Mouse (Mus musculus) kidney, adult 2 months (tissue): ENCODE measurements around the gene 4930583I09Rik. TPM values are rescaled to one million over a fixed set of nuclear protein-coding genes. Genes with fewer than 3 reads are reported as not detected.

Experiments used
- DNase-seq: peaks from one replicate; pipeline ENCODE4 v3.0.0; 2021
- H3K27ac ChIP-seq: fragments of 200-500 bp; 2 replicates; pipeline ENCODE4 v1.5.1; 2012; ENCODE audit warnings: low read depth, low read length, control low read depth, inconsistent platforms; ENCODE audit not compliant: insufficient read depth
- H3K27me3 ChIP-seq: fragments of 200-500 bp; replicated peaks from 2 replicates; pipeline ENCODE4 v1.6.1; 2012; ENCODE audit warnings: mild to moderate bottlenecking, moderate library complexity, low read length, inconsistent platforms; ENCODE audit not compliant: control insufficient read depth, insufficient read depth
- H3K36me3 ChIP-seq: fragments of 200-500 bp; 2 replicates; pipeline ENCODE4 v1.6.1; 2012; ENCODE audit warnings: mild to moderate bottlenecking, moderate library complexity, low read length, inconsistent platforms; ENCODE audit not compliant: control insufficient read depth, insufficient read depth
- H3K4me1 ChIP-seq: fragments of 200-500 bp; 2 replicates; pipeline ENCODE4 v1.6.1; 2011; ENCODE audit warnings: low read length; ENCODE audit not compliant: control insufficient read depth, insufficient read depth
- H3K4me3 ChIP-seq: fragments of 200-500 bp; 2 replicates; pipeline ENCODE4 v1.5.1; 2011; ENCODE audit warnings: mild to moderate bottlenecking, low read depth, low read length, control low read depth; ENCODE audit not compliant: insufficient read depth
- CTCF ChIP-seq: fragments of 200-500 bp; conservative IDR thresholded peaks from 2 replicates; pipeline ENCODE4 v1.5.1; 2011; ENCODE audit warnings: low read depth, mild to moderate bottlenecking, control low read depth, low read length, moderate library complexity, mixed read lengths; ENCODE audit not compliant: insufficient read depth, insufficient read length
- POLR2A ChIP-seq: fragments of 200-500 bp; IDR thresholded peaks from one replicate; pipeline ENCODE4 v1.6.1; 2011; ENCODE audit warnings: low read depth, low read length, control low read depth
- WGBS: fragments of 180-500 bp; shearing (Covaris S2); methylation state at CpG from one replicate; pipeline ENCODE4 v1.1.7; 2018; 5-methylcytosine and 5-hydroxymethylcytosine counted together
- polyA plus RNA-seq: library from polyadenylated mRNA; depleted of rRNA; stranded (reverse); fragments of >200 nt; gene quantifications from 2 replicates; pipeline ENCODE4 v1.2.3, GENCODE M21; 2012; rRNA removed

Gene 4930583I09Rik
- polyA plus RNA-seq, 1 experiment, result not detected

- TF ChIP-seq POLR2A, result no peak
- no peak for TF ChIP-seq CTCF
- H3K4me1 ChIP-seq, result no peaks in the 10 kb centered on the region
- H3K27me3 ChIP-seq, result no peaks in the 10 kb centered on the region
- H3K4me3 ChIP-seq, result no peak overlapping the region
- 72% methylated on average over 7 of the region's 7 CpGs for WGBS
- no peak overlapping the region for H3K27ac ChIP-seq
- H3K36me3 ChIP-seq, result no peaks in the 10 kb centered on the region
- DNase-seq, result no peak
These were observed 33.0 kb downstream of the 4930583I09Rik start for GRCm38 (mm10) chr17:64802956-64803275.

- 41% methylated on average over 11 of the region's 11 CpGs for WGBS
- no peak for DNase-seq
- Histone ChIP-seq H3K4me1 (no peaks in the 10 kb centered on the region), H3K4me3 (no peak overlapping the region), H3K27me3 (no peaks in the 10 kb centered on the region), H3K36me3 (no peaks in the 10 kb centered on the region), H3K27ac (no peak overlapping the region)
- no peak for TF ChIP-seq POLR2A
- TF ChIP-seq CTCF, result no peak
These were observed 33.5 kb downstream of the 4930583I09Rik start for GRCm38 (mm10) chr17:64802168-64802955.

- H3K36me3 ChIP-seq, result no peaks in the 10 kb centered on the region
- no peak for DNase-seq
- H3K4me1 ChIP-seq, result no peaks in the 10 kb centered on the region
- no peak overlapping the region for H3K4me3 ChIP-seq
- H3K27ac ChIP-seq, result no peak overlapping the region
- 79% methylated on average over 5 of the region's 5 CpGs for WGBS
- TF ChIP-seq POLR2A, result no peak
- no peak for TF ChIP-seq CTCF
- no peaks in the 10 kb centered on the region for H3K27me3 ChIP-seq
These were observed 43.2 kb downstream of the 4930583I09Rik start for GRCm38 (mm10) chr17:64792623-64793022.

GRCm38 (mm10) chr17:64792076-64792475 is 43.8 kb downstream of the 4930583I09Rik start:
- 95% methylated on average over 3 of the region's 3 CpGs for WGBS
- DNase-seq, result no peak
- Histone ChIP-seq H3K4me1 (no peaks in the 10 kb centered on the region), H3K36me3 (no peaks in the 10 kb centered on the region), H3K27ac (no peak overlapping the region), H3K27me3 (no peaks in the 10 kb centered on the region), H3K4me3 (no peak overlapping the region)
- TF ChIP-seq POLR2A, result no peak
- TF ChIP-seq CTCF, result no peak

- TF ChIP-seq POLR2A (no peak), CTCF (no peak)
- WGBS, result 70% methylated on average over 3 of the region's 3 CpGs
- Histone ChIP-seq H3K4me3 (no peak overlapping the region), H3K27ac (no peak overlapping the region), H3K4me1 (no peaks in the 10 kb centered on the region), H3K27me3 (no peaks in the 10 kb centered on the region), H3K36me3 (no peaks in the 10 kb centered on the region)
- DNase-seq, result no peak
These were observed 46.7 kb downstream of the 4930583I09Rik start for GRCm38 (mm10) chr17:64789175-64789574.

GRCm38 (mm10) chr17:64788301-64788700 is 47.6 kb downstream of the 4930583I09Rik start:
- no peak overlapping the region for H3K27ac ChIP-seq
- no peak for TF ChIP-seq CTCF
- TF ChIP-seq POLR2A, result no peak
- no peaks in the 10 kb centered on the region for H3K36me3 ChIP-seq
- no peak overlapping the region for H3K4me3 ChIP-seq
- whole genome bisulfite sequencing, result 90% methylated on average over 13 of the region's 13 CpGs
- DNase-seq, result no peak
- H3K4me1 ChIP-seq, result no peaks in the 10 kb centered on the region
- no peaks in the 10 kb centered on the region for H3K27me3 ChIP-seq

GRCm38 (mm10) chr17:64785961-64786360 is 49.9 kb downstream of the 4930583I09Rik start:
- Histone ChIP-seq H3K27me3 (no peaks in the 10 kb centered on the region), H3K4me1 (no peaks in the 10 kb centered on the region), H3K36me3 (no peaks in the 10 kb centered on the region), H3K27ac (no peak overlapping the region), H3K4me3 (no peak overlapping the region)
- no peak for DNase-seq
- TF ChIP-seq CTCF (no peak), POLR2A (no peak)
- 55% methylated on average over 1 of the region's 1 CpGs for WGBS

Other genes with a start within 250 kb of the 4930583I09Rik start
- gene Man2a1, start 235.3 kb downstream of the 4930583I09Rik start, polyA plus RNA-seq, result 25.6 and 27.3 TPM in 2 replicates